Mouse (Mus musculus): Measurements from ENCODE around the gene Ghrh.
"Not testable (repeated sequence)": the region's sequence is repeated elsewhere in the genome, so short reads cannot be mapped to it uniquely, and the experiment has no call there.

The Ghrh gene

DNA sequence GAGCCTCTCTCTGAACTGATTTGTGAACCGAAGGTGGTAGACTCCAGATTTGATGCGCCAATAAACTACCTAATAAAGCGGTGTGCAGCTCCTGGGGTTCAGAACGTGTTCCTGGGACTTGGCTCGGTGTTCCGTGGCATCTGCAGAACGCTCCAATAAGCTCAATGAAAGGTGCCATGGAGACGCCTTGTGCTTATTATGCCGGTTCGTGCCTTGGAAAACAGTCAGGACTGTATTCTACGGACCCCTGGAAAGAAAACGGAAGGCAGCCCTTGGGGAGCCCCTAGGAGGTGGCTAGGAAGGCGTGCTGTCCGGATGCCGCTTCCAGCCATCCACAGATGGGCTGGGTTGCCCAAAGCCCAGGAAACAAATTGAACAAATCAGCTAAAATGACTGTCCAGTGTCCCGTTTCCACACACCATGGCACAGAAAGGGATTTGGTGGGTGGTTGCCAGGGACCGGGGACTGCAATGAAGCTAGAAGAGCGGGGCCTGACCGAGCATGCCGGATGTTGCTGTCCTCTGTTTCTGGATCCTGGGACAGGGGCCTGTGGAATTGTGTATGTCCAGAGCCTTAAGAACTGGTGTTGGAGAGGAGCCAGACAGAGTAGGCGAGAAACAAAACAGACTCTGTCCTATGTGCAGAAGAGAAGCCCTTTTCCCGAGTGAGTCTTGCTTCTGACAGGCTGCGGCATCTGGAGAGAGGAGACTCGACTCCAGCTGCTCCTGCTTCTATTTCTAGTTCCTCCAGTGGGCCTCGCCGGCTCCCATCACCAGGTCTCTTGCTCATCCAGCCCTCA is at the start of gene Ghrh:
Ghrh (minus strand) TSS at position 146 of the 799 bp plus-strand sequence.
- peak; percentile 35 for DNase-seq (ENCODE audit: low read depth)

- no peak for DNase-seq (ENCODE audit: low read depth)
These were observed 48.7 kb upstream of the Ghrh start for GRCm38 (mm10) chr2:157395960-157396359.

DNA sequence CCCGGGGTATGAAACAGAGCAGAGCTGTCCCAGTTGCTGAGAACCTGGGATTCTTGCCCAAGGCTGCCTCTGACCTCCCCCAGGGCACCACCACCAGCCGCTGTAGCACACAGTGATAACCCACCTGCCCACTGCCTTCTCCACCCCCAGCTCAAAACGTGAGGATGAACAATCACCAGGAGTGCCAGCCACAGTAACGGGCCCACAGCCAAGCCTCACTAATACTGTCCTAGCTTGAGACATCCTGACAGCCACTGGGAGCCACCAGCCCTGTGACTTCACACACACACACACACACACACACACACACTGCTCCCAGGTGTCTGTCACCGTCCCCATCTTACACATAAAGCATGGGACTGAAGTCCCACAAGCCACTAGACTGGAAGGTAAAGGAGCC is 48.1 kb upstream of the Ghrh start:
- DNase-seq (ENCODE audit: low read depth), result no peak

DNA sequence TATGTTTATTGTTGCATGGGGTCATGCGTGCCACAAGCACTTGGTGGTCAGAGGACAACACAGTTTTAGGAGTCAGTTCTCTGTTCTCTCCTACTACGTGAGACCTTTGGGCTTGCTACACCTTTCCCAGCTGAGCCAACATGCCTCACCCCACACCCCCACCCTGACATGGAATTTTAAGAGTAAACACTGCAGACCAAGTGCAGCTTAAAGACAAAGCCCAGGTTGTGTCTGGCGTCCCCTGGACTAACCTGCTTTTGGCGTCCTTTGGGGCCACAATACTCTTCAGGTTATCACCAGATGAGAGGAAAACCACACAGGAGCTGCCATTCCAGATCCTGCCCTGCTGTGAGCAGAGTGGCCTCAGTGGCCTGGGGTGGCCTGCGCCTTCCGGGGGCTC is 47.6 kb upstream of the Ghrh start:
- DNase-seq (ENCODE audit: low read depth), result no peak

- DNase-seq (ENCODE audit: low read depth), result no peak
These were observed 46.2 kb upstream of the Ghrh start for GRCm38 (mm10) chr2:157393549-157393948.

DNA sequence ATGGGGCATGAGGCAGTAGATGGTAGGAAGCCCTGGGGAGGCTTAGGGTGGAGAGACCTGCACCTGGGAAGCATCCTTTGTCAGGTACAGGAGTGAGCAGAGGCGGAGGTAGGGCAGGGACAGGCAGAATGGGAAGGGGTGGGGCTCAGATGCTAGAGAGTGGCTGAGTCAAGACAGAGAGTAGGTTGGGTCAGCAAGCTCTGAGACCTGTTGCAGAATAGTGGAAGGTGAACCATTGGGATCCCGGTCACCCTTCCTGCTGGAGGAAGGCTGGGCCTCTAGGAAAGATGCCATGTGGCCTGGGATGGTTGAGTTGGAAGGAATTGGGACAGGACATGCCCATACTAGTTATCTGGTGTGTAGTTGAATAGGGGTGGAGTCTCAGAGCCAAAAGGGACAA is 45.0 kb upstream of the Ghrh start:
- DNase-seq (ENCODE audit: low read depth), result no peak

- DNase-seq (ENCODE audit: low read depth), result no peak
These were observed 42.2 kb upstream of the Ghrh start for GRCm38 (mm10) chr2:157389591-157389921.

- DNase-seq (ENCODE audit: low read depth), result not testable (repeated sequence)
These were observed 41.7 kb upstream of the Ghrh start for GRCm38 (mm10) chr2:157388901-157389590.

- no peak for DNase-seq (ENCODE audit: low read depth)
These were observed 37.5 kb upstream of the Ghrh start for GRCm38 (mm10) chr2:157384836-157385235.

- no peak for DNase-seq (ENCODE audit: low read depth)
These were observed 29.7 kb upstream of the Ghrh start for GRCm38 (mm10) chr2:157376995-157377394.

DNA sequence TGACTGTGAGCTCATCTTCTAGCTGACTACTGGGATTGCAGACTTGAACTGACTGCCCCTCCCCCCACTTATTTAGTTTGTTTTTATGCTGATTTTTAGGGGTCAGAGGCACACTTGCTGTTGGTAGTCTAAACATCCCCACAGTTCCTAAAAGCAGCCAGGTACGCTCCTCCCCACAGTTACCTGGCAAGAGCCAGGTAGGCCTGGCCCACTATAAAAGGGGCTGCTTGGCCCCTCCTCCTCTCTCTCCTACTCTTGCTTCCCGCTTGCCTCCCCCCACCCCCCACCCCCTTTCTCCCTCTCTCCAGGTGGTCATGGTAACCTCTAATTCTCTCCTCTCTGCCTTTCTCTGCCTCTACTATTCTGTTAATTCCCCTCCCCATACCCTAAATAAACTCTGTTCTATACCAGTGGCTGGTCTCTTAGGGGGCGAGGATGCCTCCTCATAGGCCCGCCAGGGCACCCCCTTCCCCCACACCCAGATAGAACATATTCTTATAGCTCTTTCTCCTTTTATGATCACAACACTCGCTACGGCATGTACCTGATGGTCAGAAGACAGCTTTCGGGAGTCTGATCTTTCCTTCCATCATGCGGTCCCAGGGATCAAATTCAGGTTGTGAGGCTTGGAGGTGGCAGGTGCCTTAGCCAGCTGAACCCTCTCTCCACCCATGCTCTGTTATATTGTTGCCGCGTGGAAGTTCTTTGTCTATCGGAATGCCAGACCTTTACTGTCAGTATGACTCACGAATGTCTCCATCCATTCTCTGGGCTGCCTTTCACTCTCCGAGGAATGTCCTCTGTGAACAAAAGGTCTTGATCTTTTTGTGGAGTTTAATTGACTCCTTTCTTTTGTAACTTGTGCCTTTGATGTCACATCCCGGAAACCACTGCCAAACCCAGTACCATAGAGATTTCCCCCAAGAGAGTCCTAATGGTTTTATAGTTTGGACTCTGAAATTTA is 28.8 kb upstream of the Ghrh start:
- DNase-seq (ENCODE audit: low read depth), result peak; percentile 36

- no peak for DNase-seq (ENCODE audit: low read depth)
These were observed 27.7 kb upstream of the Ghrh start for GRCm38 (mm10) chr2:157375051-157375450.

GRCm38 (mm10) chr2:157373681-157374080 is 26.4 kb upstream of the Ghrh start:
- DNase-seq (ENCODE audit: low read depth), result peak; percentile 44

- DNase-seq (ENCODE audit: low read depth), result no peak
These were observed 24.4 kb upstream of the Ghrh start for GRCm38 (mm10) chr2:157371696-157372095.

GRCm38 (mm10) chr2:157367991-157368390 is 20.7 kb upstream of the Ghrh start:
- no peak for DNase-seq (ENCODE audit: low read depth)

DNA sequence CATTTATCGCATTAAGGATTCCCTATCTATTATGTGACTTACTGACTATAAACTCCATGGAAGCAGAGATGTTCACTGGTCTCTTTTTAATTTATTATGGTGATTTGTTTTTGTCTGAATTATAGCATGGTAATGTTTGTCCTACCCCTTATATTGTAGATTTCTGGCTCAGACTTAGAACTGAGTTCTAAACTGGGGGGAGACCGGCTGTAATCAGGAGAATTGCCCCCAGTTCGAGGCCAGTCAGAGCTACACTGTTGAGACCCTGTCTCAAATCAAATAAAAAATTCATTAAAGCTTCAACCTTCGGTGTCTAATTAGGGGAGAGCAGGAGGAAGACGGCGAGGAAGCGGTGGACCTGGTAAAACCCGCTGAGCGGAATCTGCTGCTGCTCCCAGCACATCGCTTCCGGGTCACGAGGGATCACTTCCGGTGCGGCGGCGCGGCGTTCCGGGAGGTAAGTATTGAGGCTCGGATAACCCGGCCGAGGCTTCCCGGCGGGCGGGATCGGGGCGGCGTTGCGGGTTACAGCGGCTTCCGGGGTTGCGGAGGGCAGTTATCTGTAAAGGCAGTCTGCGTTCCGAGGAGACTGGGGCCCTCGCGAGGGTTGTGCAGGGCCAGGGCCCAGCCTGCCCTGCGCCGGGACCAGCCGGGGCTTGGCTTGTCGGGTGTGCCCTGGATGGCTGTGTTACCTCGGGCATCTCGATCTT is 20.0 kb upstream of the Ghrh start, which contains the start of gene Manbal:
Manbal (plus strand) TSS at position 411 of the 710 bp plus-strand sequence.
- peak; percentile 95 for DNase-seq (ENCODE audit: low read depth)

DNA sequence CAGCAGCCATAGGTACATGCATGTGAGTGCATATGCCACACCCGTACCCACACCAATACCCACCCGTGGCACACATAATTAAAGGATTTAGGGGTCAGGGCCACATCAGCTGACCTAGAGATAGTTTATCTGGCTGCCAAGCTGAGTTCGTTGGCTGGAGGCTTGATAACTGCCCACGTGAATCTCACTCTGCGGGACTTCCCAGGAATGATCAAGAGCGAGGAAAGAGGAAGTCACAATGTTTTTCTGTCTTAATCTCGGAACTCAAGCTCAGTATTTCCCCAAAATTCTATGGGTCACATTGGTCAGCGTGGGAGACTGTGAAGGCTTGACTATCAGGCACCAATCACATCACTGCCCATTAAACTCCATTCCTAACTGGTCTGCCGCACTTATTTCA is 19.5 kb upstream of the Ghrh start:
- DNase-seq (ENCODE audit: low read depth), result no peak

DNA sequence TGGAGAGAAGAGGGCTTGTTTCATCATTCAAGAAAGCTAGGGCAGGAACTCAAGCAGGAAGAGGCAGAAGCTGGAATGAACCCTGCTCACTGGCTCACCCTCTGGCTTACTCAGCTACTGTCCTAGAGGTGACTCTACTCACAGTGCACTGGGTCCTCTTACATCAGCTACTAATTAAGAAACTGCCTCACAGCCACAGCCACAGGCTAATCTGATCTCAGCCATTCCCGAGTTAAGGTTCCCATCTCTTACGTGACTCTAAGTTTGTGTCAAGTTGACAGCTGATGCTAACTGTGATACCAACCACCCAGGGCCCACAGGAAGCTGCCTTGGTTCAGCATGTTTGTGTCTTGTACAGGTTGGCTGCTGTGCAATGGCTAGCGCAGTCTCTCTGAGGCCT is 15.7 kb upstream of the Ghrh start:
- DNase-seq (ENCODE audit: low read depth), result no peak

DNA sequence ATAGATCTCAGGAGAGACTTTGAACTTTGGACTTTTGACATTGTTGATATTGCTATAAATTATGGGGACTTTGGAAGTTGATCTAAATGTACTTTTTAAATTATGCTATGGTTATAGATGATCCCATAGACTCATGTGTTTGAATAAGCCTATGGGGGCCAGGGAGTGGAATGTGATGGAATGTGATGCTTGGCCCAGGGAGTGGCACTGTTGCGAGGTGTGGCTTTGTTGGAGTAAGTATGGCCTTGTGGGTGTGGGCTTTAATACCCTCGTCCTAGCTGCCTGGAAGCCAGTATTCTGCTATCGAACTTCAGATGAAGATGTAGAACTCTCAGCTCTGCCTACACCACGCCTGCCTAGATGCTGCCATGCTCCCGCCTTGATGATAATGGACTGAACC is 12.7 kb upstream of the Ghrh start:
- DNase-seq (ENCODE audit: low read depth), result no peak

DNA sequence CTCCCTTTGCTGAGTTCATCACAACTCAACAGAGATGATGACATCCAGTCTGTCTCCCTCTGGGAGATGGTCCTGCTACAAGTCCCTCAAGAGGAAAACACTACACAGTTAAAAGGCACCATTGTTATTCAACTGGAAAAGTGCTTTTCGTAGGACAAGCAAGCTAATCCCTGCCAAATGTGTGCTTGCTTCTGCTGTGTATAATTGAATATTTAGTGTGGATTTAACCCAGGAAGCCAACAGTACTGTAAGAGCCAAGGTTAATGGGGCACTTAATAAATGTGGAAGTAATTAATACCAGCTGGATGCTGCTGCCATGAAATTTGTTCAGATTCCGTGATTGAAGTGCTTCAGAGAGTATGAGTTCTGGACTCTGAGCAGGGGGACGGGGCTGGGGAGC is 6.8 kb upstream of the Ghrh start:
- DNase-seq (ENCODE audit: low read depth), result no peak

- DNase-seq (ENCODE audit: low read depth), result no peak
These were observed 5.9 kb upstream of the Ghrh start for GRCm38 (mm10) chr2:157353183-157353582.
